ENCODE assay signal across 9 mouse cellular contexts in the genomic region with DNA sequence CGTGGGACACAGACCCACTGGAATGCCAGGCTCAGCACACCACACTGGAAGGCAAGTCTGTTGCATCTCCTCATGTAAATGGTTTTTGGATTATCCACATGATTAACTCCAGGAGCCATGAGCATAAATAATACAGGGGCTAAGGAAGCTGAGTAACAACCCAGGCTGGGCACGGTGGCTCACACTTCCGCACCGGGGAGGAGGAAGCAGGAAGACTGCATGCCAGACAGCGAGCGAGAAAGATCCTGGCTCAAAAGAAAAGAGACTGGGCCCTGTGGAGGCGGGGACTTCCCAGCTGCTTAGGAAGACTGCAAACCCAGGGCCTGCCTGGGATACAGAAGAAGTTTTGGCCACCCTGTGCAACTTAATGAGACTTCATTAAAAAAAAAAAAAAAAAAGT. TPM values are rescaled to one million over a fixed set of nuclear protein-coding genes. Genes with fewer than 3 reads are reported as not detected.
A peak's percentile ranks its signal among the peaks of the same experiment; 100 is the strongest.
DNase-seq lines count a peak whose midpoint lies in the region; ATAC-seq and TF ChIP-seq lines count a peak whose summit lies in the region.
"Had no signal": no experiment of that assay in that cellular context is flagged by ENCODE, and none has a peak within 500 bp of the region (broad histone marks: within the 10 kb centered on the region; RNA-seq: fewer than 3 reads in every experiment).

No protein-coding gene starts in this region.

- H3K27ac ChIP-seq in forebrain, embryonic 10.5 days: 0 out of 2 replicates have a peak overlapping the region, but pooled peaks have one; percentile 17
- no peak overlapping the region for H3K27ac ChIP-seq in forebrain, postnatal 0 days (ENCODE audit: low read depth, low read length)
- H3K27ac ChIP-seq: liver, embryonic 15.5 days had no signal

- H3K4me2 ChIP-seq in forebrain, postnatal 0 days (ENCODE audit: low read depth): no peak overlapping the region
- H3K4me2 ChIP-seq: liver, embryonic 15.5 days had no signal

- peaks cover 33% of the 10 kb centered on the region for H3K4me1 ChIP-seq in forebrain, embryonic 10.5 days
- peaks cover 18% of the 10 kb centered on the region for H3K4me1 ChIP-seq in forebrain, postnatal 0 days (ENCODE audit: insufficient read depth)

- no peak for ATAC-seq in forebrain, postnatal 0 days

- H3K36me3 ChIP-seq in forebrain, embryonic 10.5 days (replicated peaks): peaks cover 2% of the 10 kb centered on the region; the same call in 1 of the 2 replicates
- H3K36me3 ChIP-seq in forebrain, postnatal 0 days (ENCODE audit: insufficient read depth): no peaks in the 10 kb centered on the region

- no peak overlapping the region for H3K4me3 ChIP-seq in forebrain, embryonic 10.5 days
- no peak overlapping the region for H3K4me3 ChIP-seq in forebrain, postnatal 0 days (ENCODE audit: low read depth, low read length)
- H3K4me3 ChIP-seq: liver, embryonic 15.5 days had no signal

- WGBS in forebrain, embryonic 10.5 days: 59% methylated on average over 7 of the region's 7 CpGs
- WGBS in forebrain, postnatal 0 days: 35% methylated on average over 7 of the region's 7 CpGs

- no peak overlapping the region for H3K9ac ChIP-seq in forebrain, postnatal 0 days
- H3K9ac ChIP-seq: liver, embryonic 15.5 days had no signal

- TF ChIP-seq CTCF in forebrain, postnatal 0 days (IDR thresholded peaks at IDR 0.05; ENCODE audit: low read depth): no peak

- DNase-seq in forebrain, embryonic 10.5 days (ENCODE audit: extremely low spot score, low spot score): no peak
- no peak for DNase-seq in forebrain, postnatal 0 days
- DNase-seq in urinary bladder, postnatal 14 days (ENCODE audit: low spot score): peak; percentile 37
- no peak for DNase-seq in urinary bladder, postnatal 25 days (ENCODE audit: low spot score)
- peak; percentile 55 to 67 for DNase-seq in kidney, postnatal 36 days
- no peak for DNase-seq in cerebellum, postnatal 10 days
- no peak for DNase-seq in c-Kit-positive CD71-positive TER-119-positive erythroid progenitor cells, embryonic 14.5 days (ENCODE audit: low spot score)
- no peak for DNase-seq in testis, postnatal 10 days (ENCODE audit: low spot score)

- H3K27me3 ChIP-seq in forebrain, embryonic 10.5 days (ENCODE audit: poor library complexity, severe bottlenecking): no peaks in the 10 kb centered on the region
- H3K27me3 ChIP-seq in forebrain, postnatal 0 days (ENCODE audit: insufficient read depth, low read length): no peaks in the 10 kb centered on the region
- H3K27me3 ChIP-seq: liver, embryonic 15.5 days had no signal

- H3K9me3 ChIP-seq in forebrain, embryonic 10.5 days: no peaks in the 10 kb centered on the region
- no peaks in the 10 kb centered on the region for H3K9me3 ChIP-seq in forebrain, postnatal 0 days (ENCODE audit: low read length)
- H3K9me3 ChIP-seq: liver, embryonic 15.5 days had no signal

RNA-seq across cellular contexts. Expression of a gene that starts 4.3 kb away (rescaled TPM):
- polyA plus RNA-seq in forebrain, embryonic 10.5 days (2016; fragmentation: Nextera tagmentation; extraction: Ambion mirVana): 1.3 and 2.1 TPM in 2 replicates
- 131 and 146 TPM in 2 replicates for total RNA-seq in forebrain, postnatal 0 days (2014; rRNA removed)
- polyA plus RNA-seq in forebrain, postnatal 0 days (2015; fragmentation: Nextera tagmentation; extraction: Ambion mirVana): 4.2 and 4.6 TPM in 2 replicates

RNA-seq across cellular contexts. Expression of a gene that starts 26.2 kb away (rescaled TPM):
- polyA plus RNA-seq in forebrain, embryonic 10.5 days (2016; fragmentation: Nextera tagmentation; extraction: Ambion mirVana): 20.3 and 22.0 TPM in 2 replicates
- 15.2 and 15.5 TPM in 2 replicates for total RNA-seq in forebrain, postnatal 0 days (2014; rRNA removed)
- polyA plus RNA-seq in forebrain, postnatal 0 days (2015; fragmentation: Nextera tagmentation; extraction: Ambion mirVana): 7.8 and 11.8 TPM in 2 replicates

RNA-seq across cellular contexts. Expression of a gene that starts 35.5 kb away (rescaled TPM):
- polyA plus RNA-seq in forebrain, embryonic 10.5 days (2016; fragmentation: Nextera tagmentation; extraction: Ambion mirVana): 0.73 TPM in 1 of 2 replicates, not detected in the other
- total RNA-seq in forebrain, postnatal 0 days (2014; rRNA removed): not detected in 2 replicates
- polyA plus RNA-seq in forebrain, postnatal 0 days (2015; fragmentation: Nextera tagmentation; extraction: Ambion mirVana): 0.27 and 0.33 TPM in 2 replicates
- polyA plus RNA-seq: liver, embryonic 15.5 days had no signal

RNA-seq across cellular contexts. Expression of a gene that starts 37.0 kb away (rescaled TPM):
- polyA plus RNA-seq in forebrain, embryonic 10.5 days (2016; fragmentation: Nextera tagmentation; extraction: Ambion mirVana): 627 and 634 TPM in 2 replicates
- 322 and 350 TPM in 2 replicates for total RNA-seq in forebrain, postnatal 0 days (2014; rRNA removed)
- polyA plus RNA-seq in forebrain, postnatal 0 days (2015; fragmentation: Nextera tagmentation; extraction: Ambion mirVana): 499 and 621 TPM in 2 replicates

RNA-seq across cellular contexts. Expression of a gene that starts 39.9 kb away (rescaled TPM):
- polyA plus RNA-seq in forebrain, embryonic 10.5 days (2016; fragmentation: Nextera tagmentation; extraction: Ambion mirVana): 18.4 and 20.9 TPM in 2 replicates
- total RNA-seq in forebrain, postnatal 0 days (2014; rRNA removed): 13.0 and 21.9 TPM in 2 replicates
- 10.0 and 12.6 TPM in 2 replicates for polyA plus RNA-seq in forebrain, postnatal 0 days (2015; fragmentation: Nextera tagmentation; extraction: Ambion mirVana)

Comparison
In these comparisons a context has a peak if more than half of its experiments do, and no peak if none do; other contexts are left out.
1. DNase-seq: peak in urinary bladder, postnatal 14 days (single experiment) and kidney, postnatal 36 days (2 of 2); none in forebrain, embryonic 10.5 days (single experiment), forebrain, postnatal 0 days (single experiment), urinary bladder, postnatal 25 days (single experiment), cerebellum, postnatal 10 days (0 of 2), c-Kit-positive CD71-positive TER-119-positive erythroid progenitor cells, embryonic 14.5 days (single experiment) and testis, postnatal 10 days (single experiment).